Mouse (Mus musculus): Measurements from ENCODE around the gene Ptn. TPM values are rescaled to one million over a fixed set of nuclear protein-coding genes. Genes with fewer than 3 reads are reported as not detected.

Ptn gene
- total RNA-seq, 2 experiments from 2014 or later: not detected

DNA sequence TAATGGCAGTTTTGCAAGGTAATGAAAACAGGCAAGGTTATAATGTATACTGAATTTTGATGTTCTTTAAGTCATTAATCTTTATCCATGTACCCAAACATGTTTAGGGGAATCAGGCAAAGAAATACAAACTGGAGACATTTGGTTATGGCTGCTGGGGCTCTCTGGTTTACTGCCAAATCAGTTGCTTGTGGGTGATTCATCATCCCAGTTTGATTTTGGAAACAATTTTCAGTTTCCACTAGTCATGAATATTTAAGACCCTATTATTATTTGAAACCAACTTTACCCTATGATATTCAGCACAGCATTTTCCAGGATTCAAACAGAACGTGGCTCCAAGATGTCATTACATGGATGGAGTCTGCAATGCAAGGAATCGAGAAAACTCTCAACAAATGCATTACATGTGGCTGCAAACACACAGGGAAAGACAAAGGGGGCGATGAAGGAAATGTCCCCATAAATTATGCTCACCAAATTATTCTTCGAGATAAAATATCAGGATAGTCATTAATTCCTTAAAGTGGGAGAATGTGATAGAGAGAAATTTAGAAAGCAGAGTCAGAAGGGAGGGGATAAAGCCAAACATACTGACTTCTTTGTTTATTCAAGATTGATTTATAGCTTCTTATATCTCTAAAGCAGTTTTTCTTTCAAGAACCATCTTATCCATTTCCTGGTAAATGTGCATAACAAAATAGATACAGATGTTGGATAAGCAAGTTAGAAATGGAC is 8.4 kb upstream of the Ptn start:
- ATAC-seq (replicated peaks; ENCODE audit: poor library complexity, severe bottlenecking): no peak

DNA sequence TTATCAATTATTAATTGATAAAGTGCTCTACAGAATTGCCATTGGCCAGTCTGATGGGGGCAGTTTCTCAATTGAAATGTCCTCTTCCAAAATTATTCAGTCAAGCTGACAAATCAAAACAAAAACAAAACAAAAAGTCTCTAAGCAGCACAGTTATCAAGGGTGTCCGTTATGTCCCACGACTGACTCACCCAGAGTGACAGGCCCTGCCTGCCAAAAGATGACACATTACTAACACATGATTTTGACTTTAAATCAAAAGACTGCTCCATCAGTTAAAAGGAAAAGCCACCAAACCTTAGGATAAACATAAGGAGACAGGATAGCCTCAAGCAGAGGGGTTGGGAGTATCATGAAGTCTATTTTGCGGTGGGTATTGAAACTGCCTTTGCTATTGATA is 6.6 kb upstream of the Ptn start:
- ATAC-seq (replicated peaks; ENCODE audit: poor library complexity, severe bottlenecking): no peak

DNA sequence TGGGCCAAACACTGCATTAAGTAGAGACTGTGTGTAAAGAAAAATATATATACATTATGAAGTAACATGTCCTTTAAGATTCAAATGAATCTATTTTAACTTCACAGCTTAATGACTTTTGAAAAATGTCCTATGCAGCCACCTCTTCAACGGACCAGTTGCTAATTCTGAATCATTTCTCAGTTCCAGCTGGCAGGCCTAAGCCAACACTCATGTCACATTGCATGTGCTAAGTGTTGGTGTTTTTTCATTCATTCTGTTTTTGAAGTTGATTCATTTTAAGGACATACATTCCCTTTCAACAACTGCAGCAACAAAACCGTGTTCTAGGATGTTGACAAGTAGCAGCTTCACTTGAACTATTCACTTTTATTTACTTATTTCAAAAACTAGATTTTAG is 6.0 kb upstream of the Ptn start:
- ATAC-seq (replicated peaks; ENCODE audit: poor library complexity, severe bottlenecking): no peak

DNA sequence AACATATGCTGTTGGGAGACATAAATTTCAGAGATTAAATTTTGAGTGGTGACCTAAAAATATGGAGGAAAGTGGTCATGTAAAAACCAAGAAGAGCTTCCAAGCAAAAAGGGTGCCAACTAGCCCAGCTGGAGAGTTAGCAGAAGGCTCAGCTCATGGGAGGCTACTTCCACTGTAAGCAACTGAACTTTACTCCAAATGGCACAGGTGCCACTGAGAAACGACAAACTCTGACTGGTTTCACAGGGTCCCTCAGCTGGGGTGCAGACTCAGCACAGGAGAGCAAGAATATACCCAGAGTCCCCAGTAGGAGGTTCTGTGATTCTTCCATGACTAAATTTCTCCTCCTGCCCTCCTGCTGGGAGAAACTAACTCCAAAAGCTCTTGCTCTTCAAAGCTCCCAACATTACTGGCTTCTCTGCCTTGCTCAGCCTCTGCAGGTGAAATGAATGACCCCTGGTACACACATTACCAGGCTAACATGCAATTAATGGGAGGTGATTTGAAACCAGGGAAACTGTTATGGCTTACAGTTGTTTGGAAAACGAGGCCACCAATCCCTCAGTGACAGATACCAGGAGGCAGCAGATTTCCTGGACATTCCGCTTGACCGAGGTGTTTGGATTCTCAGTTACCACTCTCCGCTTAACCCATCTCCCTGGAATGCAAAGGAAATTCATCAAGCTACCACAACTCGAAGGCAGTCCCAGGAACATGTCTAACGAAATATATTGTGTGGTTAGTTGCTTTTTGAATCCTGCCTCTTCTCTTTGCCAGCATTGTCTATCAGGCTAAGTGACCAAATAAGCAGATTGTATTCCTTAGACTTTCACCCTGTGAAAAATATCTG is 2.9 kb upstream of the Ptn start:
- ATAC-seq (replicated peaks; ENCODE audit: poor library complexity, severe bottlenecking): no peak

DNA sequence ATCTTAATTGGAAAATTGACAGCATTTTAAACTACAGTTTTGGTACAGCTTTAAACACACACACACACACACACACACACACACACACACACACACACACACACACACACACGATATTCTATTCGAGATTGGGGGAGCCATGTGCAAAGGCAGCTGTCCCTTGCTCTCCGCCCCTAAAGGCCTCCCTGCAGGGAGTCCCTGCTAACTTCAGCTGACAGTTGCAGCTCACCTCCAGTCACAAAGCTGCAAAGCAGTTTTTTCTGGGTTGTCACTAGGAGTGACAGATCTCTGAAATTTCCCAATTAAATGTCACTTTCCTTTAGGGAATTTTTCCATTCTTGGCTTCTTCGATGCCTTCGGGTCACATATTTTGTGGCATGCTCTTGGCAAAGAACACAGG is 428 bp upstream of the Ptn start:
- ATAC-seq (replicated peaks; ENCODE audit: poor library complexity, severe bottlenecking): no peak

DNA sequence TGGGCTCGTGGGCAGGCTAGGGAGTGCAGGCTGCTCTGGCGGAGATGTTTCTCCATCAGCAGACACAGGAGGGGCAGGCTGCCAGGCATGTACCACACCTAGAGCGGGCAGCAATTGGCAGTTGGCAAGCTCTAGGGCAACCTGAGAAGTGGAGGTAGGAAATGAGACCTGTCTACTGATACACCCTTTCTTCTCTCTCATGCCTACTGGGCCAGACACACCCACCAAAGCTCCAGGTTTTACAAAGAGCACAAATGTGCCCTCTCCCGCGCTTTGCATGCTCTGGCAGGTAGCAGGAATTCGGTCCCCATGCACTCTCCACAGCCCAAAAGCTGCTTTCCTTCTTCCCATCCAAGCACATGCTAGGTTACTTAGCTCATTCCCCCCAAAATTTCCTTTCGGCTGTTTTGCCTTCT is 701 bp downstream of the Ptn start:
- ATAC-seq (replicated peaks; ENCODE audit: poor library complexity, severe bottlenecking): no peak

DNA sequence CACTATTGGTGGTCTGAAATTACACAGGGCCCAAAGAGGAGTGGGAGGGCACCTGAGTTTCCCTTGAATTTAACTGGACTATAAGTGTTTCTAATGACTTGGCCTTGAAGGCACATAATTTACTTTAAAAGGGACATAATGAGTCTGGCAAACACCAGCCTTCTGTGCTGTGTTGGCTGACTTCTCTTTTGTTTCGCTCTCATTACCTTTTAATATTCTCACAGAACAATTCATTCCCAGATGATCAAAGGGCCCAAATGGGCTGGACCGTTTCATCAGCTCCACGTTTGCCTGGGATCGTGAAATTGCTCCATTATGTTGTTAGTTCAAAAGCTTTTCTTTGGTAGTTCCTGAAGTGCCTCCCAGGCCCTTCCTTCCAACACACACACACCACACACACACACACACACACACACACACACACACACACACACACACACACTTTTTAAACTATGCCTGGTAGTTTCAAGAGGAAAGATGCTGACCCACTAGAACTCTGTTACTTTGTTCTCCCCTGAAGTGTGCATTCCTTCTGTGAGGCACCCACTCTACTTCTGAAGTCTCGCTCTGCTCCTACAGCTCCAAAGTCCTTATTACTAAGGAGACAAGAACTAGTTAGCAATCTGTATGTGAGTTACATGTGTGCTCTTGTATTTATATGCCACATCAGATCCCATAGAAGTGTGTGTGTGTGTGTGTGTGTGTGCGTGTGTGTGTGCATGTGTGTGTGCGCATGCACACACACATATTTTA is 1.5 kb downstream of the Ptn start:
- ATAC-seq (replicated peaks; ENCODE audit: poor library complexity, severe bottlenecking): no peak

DNA sequence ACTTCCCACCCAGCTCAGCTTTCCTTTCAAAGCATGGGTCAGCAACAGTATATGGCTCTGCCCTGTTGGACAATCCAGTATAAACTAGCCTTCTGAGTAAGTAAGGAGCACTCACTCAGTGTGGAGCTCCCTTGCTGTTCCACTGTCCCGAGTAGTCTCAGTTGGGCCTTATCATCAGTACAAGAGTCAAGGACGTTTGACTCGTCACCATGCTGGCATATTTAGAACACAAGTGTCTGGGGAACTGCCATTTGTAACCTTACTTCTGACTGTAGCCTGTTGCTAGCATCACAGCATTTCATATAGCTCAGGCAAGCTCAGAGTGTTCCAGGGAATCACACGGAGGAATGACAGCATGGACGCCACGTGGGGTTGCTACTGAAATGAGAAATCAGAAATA is 3.1 kb downstream of the Ptn start:
- ATAC-seq (replicated peaks; ENCODE audit: poor library complexity, severe bottlenecking): no peak

DNA sequence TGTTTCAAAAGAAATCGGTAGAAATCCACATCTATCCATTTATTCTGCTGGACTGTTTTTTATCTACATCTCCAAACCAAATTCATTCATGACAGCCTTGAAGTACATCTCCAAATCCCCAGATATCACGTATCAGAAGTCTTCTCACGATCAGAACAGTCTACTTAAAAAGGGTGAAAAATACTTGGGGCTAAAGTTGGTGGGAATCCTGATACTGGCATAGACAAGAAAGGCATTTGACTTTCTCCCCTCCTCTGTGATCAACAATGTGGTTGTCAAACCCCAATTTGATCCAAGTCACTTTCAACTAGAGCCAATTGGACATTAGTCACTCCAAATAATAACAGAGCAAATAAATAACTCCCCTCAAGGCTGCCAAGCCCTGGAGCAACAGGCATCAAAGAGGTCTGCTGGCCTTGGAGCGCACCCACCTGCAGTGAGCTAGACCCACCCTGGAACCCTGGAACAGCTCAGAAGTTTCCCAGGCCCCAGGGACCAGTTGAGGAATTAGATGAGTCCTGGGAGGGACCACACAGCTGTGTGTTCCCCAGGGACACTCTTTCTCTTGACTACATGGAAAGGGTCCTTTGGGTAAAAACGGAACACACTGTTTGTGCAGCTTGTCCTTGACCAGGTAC is 9.6 kb downstream of the Ptn start:
- no peak for ATAC-seq (replicated peaks; ENCODE audit: poor library complexity, severe bottlenecking)

DNA sequence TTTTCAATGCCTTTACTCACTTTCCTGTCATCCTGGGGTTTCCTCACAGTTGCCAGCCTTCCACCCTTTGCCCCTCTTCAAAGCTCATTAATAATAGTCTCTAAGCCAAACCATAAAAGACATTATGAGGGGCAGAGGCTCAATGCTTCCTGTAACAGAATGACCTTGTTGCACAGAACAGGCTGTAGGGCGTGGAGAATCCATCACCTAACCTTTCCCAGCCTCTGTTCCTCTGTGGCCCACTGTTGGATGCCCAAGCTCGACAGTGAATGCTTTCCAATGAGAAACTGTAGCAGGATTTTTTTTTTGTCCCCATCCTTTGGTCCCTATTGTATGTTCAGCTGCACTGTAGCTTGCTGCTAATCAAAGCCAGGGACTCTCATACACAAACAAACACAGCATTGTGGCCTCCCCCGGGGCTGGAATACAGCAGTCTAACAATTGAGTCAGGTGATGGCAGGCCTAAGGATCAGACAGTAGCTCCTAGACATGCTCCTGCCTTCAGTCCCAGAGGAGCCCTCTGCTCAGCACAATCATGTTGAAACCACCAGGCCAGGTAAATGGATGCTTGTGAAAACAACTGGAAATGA is 12.9 kb downstream of the Ptn start:
- no peak for ATAC-seq (replicated peaks; ENCODE audit: poor library complexity, severe bottlenecking)

DNA sequence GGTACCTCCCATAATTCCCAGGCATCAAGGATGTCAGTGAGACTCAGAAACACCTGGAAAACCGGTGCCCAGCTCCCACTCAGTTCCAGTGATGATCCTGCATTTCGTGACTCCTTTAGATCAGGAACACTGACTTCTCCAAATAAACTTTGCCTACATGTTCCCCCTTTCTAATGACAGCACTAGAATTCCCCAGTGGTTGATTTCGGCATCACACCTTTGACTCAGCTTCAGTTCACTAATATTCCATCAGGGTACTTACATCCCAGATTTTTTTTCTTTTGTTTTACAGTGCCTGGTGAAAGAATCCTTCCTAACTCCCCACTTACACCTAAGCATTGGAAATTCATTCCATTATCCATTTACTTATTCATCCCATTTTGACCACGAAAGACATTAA is 15.5 kb downstream of the Ptn start:
- no peak for ATAC-seq (replicated peaks; ENCODE audit: poor library complexity, severe bottlenecking)

DNA sequence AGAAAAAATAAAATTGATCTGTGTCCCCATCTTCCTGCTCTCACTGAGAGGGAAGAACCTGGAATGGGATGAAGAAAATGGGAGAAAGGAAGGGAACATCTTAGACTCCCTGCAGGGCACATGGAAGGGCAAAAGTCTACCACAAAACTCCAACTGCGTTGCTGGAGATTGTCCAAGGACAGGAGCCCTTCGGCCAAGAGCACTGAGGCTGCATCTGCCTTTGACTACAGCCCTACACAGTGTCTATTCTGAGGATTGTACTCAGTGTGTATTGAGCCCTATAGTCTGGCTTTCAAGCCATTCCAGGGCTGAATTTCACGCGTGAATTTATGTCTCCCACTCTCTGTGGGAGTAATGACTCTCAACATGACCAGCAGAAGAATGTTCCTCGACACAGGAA is 16.2 kb downstream of the Ptn start:
- no peak for ATAC-seq (replicated peaks; ENCODE audit: poor library complexity, severe bottlenecking)

DNA sequence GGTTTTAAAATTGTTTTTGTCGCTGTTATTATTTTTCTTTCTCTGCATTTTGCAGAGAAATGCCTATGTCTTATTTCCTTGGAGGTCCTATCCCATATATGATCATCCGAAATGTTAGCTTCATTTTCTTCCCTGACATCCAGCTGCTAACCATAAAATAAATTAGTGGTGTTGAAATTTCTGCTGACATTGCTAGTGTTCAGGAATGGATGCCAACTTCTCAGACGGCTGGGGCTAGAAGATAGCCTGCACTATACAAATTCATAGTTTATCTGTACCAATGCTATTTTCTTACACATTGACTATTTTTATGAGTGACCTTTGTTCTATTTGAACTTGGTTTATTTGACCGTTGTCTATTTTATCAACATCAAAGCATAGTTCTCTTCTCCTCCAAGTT is 20.8 kb downstream of the Ptn start:
- no peak for ATAC-seq (replicated peaks; ENCODE audit: poor library complexity, severe bottlenecking)

DNA sequence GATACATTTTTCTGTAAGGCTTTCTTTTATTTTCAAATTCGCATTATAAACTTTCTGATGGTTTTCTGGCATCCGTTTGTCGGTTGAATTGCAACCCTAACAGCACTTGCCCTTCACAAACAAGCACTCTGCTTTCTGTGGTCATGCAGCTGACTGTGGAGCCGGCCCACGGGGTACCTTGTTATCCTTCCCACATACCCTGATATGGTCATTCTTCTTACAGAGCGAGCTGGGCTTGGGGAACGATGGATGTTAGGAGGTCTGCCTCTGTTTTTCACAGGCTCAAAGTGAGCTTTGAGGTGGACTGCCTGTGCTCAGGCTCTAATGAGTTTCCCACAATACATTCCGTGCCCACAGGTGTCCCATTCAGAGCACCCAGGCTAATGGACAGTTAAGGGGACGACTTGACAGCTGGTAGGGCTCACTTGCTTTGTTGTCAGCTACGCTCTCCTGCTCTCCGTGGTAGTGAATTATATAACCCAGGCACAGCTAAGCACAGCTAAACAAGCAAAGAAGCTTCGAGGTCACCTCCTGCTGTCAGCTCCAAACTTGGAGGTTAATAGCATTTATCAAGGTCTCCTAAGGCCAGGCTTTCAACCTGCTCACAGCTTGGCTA is 21.3 kb downstream of the Ptn start:
- no peak for ATAC-seq (replicated peaks; ENCODE audit: poor library complexity, severe bottlenecking)

DNA sequence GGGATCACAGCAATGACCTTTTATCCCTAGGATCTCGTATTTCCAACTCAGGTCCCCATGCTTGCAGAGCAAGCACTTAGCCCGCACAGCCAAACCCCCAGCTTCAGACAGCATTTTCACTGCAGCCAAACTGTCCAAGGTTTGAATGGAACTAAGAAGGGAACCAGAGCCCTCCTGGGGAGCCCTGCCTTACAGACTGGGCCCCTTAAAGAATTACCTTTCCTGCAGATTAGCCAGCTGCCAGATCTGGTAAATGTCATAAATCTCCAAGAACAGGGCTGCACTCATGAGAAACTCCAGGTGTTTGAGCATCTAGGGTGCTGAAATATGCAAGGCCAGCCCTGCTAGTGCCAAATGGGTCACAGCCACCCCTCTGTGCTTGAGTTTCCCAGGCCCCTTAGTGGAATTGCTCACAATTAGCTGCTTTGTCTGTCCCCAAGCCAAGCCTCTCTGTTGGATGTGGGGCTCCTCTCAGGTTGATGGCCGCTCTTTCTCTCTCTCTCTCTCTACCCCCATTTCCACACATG is 25.3 kb downstream of the Ptn start:
- ATAC-seq (replicated peaks; ENCODE audit: poor library complexity, severe bottlenecking): no peak

DNA sequence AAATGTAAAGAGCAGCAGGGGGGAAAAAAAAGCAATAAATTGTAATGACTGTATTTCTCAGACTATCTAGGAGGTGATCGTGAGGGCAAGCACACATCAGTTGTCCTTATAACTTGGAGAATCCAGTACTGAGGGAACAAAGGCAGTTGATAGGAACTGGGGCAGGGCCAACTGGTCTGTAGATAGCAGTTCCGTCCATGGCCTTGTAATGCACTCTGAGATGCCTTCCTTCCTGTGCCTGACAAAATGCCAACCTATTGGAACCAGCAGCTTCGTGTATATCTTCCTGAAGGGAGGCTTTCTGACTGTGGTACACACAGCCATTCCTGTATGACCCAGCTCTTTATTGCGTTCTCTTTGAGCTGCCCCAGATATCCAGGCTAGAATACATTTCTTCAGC is 27.5 kb downstream of the Ptn start:
- ATAC-seq (replicated peaks; ENCODE audit: poor library complexity, severe bottlenecking): no peak

DNA sequence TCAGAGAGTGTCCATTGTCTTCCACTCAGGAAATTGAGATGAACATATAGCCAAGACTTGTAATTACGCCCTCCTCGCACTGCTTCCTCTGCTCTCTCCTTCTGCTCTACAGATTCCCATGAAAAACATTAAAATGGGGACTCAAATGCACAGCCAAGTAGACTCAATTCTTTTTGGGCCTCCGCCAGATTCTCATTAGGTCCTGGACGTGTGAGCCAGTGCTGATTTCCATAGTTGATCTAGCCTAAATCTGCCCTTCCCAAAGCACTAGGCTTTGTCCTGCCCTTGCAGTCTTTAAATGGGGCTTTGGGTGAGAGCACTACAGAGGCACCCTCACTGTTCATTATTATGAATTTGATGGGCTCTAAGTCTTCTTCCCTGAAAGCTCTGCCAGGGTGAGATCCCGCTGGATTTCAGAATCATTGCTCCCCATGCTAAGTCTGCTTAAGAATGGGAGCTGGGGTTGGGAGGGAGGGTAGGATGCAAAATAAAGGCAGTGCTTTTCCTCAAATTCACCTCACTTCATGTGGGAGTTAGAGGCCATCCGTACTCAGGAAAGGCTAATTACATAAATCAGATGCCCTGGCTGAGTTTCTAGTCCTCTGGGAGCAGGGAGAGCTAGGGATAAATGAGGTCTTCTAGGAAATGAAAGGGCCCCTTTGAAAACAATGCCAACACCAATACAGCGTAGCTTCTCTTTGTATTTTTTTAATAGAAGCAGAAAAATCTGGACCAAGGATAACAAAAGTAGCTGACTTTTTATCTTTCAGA is 32.3 kb downstream of the Ptn start:
- ATAC-seq (replicated peaks; ENCODE audit: poor library complexity, severe bottlenecking): no peak

DNA sequence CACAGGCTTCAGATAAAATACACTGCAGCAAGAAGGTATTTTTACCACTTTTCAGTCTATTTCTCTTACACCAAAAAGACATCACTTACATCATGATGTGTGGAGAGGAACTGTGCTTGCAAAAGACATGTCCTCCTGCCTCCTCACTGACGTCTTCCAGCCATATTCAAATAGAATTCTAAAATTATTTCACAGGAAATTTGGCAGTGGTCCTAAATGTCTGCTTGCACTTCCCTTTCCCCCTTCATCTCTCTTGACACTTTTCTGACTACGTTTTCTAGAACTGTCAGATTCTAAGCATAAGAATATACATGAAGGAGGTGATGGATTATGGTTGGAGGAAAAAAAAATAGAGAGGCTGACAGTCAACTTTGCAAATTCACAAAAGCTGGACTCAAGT is 33.0 kb downstream of the Ptn start:
- no peak for ATAC-seq (replicated peaks; ENCODE audit: poor library complexity, severe bottlenecking)

Data from granulocyte monocyte progenitor cell, adult 5-6 weeks (primary cell).